ENCODE assay signal across 11 mouse cellular contexts in the genomic region with DNA sequence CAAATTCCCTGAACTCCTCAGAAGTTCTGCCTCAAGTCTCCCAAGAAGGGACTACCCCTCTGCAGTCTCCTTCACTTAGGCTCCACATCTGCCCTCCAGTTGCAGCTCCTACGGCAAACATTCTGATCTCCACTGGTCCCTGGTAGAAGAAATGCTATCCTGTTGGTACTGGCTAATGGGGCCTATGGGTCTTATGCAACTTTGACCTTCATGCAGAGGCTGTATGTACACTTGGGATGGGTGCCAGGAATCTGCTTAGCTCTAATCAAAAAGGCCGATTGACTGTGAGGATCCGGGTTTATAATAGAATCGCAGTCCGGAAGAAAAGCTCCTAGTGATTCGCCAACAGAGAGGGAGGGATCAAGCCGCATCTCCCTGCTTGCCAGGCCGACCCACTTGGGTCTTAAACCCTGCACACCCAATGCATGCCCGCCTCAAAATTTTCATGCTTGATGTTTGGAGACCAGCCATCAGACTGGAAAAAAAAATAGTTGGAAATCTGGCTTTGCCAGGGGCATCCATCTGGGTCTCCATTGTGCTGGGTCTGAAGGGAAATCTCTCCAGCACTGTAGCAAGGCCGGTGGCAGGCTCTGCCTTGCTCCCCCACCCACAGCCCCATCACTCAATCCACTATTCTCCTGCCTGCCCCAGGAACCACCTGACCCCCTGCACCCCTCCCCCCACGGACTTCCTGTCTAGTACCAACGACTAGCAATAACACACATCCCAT. TPM values are rescaled to one million over a fixed set of nuclear protein-coding genes. Genes with fewer than 3 reads are reported as not detected.
DNase-seq lines count a peak whose midpoint lies in the region; ATAC-seq and TF ChIP-seq lines count a peak whose summit lies in the region.
"Had no signal": no experiment of that assay in that cellular context is flagged by ENCODE, and none has a peak within 500 bp of the region (broad histone marks: within the 10 kb centered on the region; RNA-seq: fewer than 3 reads in every experiment).

No protein-coding gene starts in this region.

- no peak overlapping the region for H3K4me2 ChIP-seq in liver, embryonic 12.5 days
- no peak overlapping the region for H3K4me2 ChIP-seq in forebrain, embryonic 15.5 days (replicated peaks)
- H3K4me2 ChIP-seq in liver, postnatal 0 days (ENCODE audit: low read depth, low read length), result no peak overlapping the region

- no peak overlapping the region for H3K27ac ChIP-seq in liver, adult 2 months (replicated peaks; ENCODE audit: insufficient read depth, low read depth, low read length)
- no peak overlapping the region for H3K27ac ChIP-seq in liver, embryonic 12.5 days
- H3K27ac ChIP-seq in forebrain, embryonic 15.5 days (replicated peaks), result peak overlapping the region; percentile 73
- no peak overlapping the region for H3K27ac ChIP-seq in liver, postnatal 0 days (ENCODE audit: low read depth)

- no peak for ATAC-seq in liver, embryonic 12.5 days
- peak; percentile 50 for ATAC-seq in forebrain, embryonic 15.5 days (replicated peaks)
- peak; percentile 77 for ATAC-seq in liver, postnatal 0 days
- ATAC-seq: intestine, postnatal 0 days had no signal

- TF ChIP-seq CTCF in liver, adult 2 months (IDR thresholded peaks at IDR 0.05; ENCODE audit: low read depth, low read length), result no peak
- TF ChIP-seq CTCF in liver, postnatal 0 days (IDR thresholded peaks at IDR 0.05; ENCODE audit: low read depth), result no peak

- no peak overlapping the region for H3K9ac ChIP-seq in liver, adult 2 months (ENCODE audit: low read depth, low read length)
- H3K9ac ChIP-seq in liver, embryonic 12.5 days, result no peak overlapping the region
- no peak overlapping the region for H3K9ac ChIP-seq in forebrain, embryonic 15.5 days (replicated peaks)
- H3K9ac ChIP-seq in liver, postnatal 0 days (replicated peaks), result no peak overlapping the region

- DNase-seq in liver, adult 2 months (ENCODE audit: extremely low read depth, low read depth, low spot score), result peak; percentile 44
- peak; percentile 11 for DNase-seq in NIH3T3 (ENCODE audit: low read depth)
- peak; percentile 41 for DNase-seq in liver, postnatal 0 days
- no peak for DNase-seq in gastrocnemius, postnatal 14 days
- no peak for DNase-seq in spleen, postnatal 10 days (ENCODE audit: low spot score in 2 of 2)
- DNase-seq: adrenal gland, postnatal 25 days; cerebellum, adult 11 months; right cerebral cortex, postnatal 14 days had no signal

- no peaks in the 10 kb centered on the region for H3K79me2 ChIP-seq in liver, adult 2 months (ENCODE audit: control insufficient read depth, insufficient read depth, low read length)

- no peak for TF ChIP-seq EP300 in liver, postnatal 0 days (IDR thresholded peaks at IDR 0.05; ENCODE audit: low read depth)

- H3K4me1 ChIP-seq in liver, adult 2 months (ENCODE audit: control insufficient read depth, insufficient read depth, low read length), result peaks cover 2% of the 10 kb centered on the region; the same call in 1 of the 2 replicates
- 0 out of 2 replicates have a peak, but pooled peaks cover 8% of the 10 kb centered on the region for H3K4me1 ChIP-seq in liver, embryonic 12.5 days
- peaks cover 43% of the 10 kb centered on the region for H3K4me1 ChIP-seq in forebrain, embryonic 15.5 days
- H3K4me1 ChIP-seq in liver, postnatal 0 days (ENCODE audit: insufficient read depth), result peaks cover 3% of the 10 kb centered on the region; the same call in 1 of the 2 replicates

- WGBS in liver, adult 2 months, result 26% methylated on average over 12 of the region's 12 CpGs
- 62% methylated on average over 12 of the region's 12 CpGs for WGBS in liver, embryonic 12.5 days (ENCODE audit: insufficient replicate concordance)
- WGBS in forebrain, embryonic 15.5 days, result 40% methylated on average over 12 of the region's 12 CpGs
- 58% methylated on average over 12 of the region's 12 CpGs for WGBS in liver, postnatal 0 days (ENCODE audit: insufficient replicate concordance)

- H3K27me3 ChIP-seq in liver, adult 2 months (ENCODE audit: control insufficient read depth, insufficient read depth, low read length), result no peaks in the 10 kb centered on the region
- no peaks in the 10 kb centered on the region for H3K27me3 ChIP-seq in liver, embryonic 12.5 days (replicated peaks)
- H3K27me3 ChIP-seq in forebrain, embryonic 15.5 days, result no peaks in the 10 kb centered on the region
- no peaks in the 10 kb centered on the region for H3K27me3 ChIP-seq in liver, postnatal 0 days (ENCODE audit: insufficient read depth, low read length)

- TF ChIP-seq POLR2A in liver, adult 2 months (IDR thresholded peaks at IDR 0.05; ENCODE audit: extremely low read depth, insufficient read depth, low read length), result no peak

- H3K36me3 ChIP-seq in liver, adult 2 months (ENCODE audit: control insufficient read depth, insufficient read depth, low read length), result no peaks in the 10 kb centered on the region
- no peaks in the 10 kb centered on the region for H3K36me3 ChIP-seq in liver, embryonic 12.5 days
- H3K36me3 ChIP-seq in forebrain, embryonic 15.5 days, result peaks cover 68% of the 10 kb centered on the region
- no peaks in the 10 kb centered on the region for H3K36me3 ChIP-seq in liver, postnatal 0 days (replicated peaks; ENCODE audit: insufficient read depth, low read length)

- H3K9me3 ChIP-seq in liver, embryonic 12.5 days (replicated peaks), result no peaks in the 10 kb centered on the region
- H3K9me3 ChIP-seq in forebrain, embryonic 15.5 days, result no peaks in the 10 kb centered on the region
- H3K9me3 ChIP-seq in liver, postnatal 0 days (ENCODE audit: low read length), result no peaks in the 10 kb centered on the region

- H3K4me3 ChIP-seq in liver, adult 2 months (ENCODE audit: insufficient read depth, low read depth, low read length), result no peak overlapping the region
- H3K4me3 ChIP-seq in liver, embryonic 12.5 days, result no peak overlapping the region
- H3K4me3 ChIP-seq in forebrain, embryonic 15.5 days, result no peak overlapping the region
- no peak overlapping the region for H3K4me3 ChIP-seq in liver, postnatal 0 days (ENCODE audit: low read depth, low read length)

- intact Hi-C loops in gastrocnemius, postnatal 14 days (cut with DNase I; ENCODE audit: low total_unique reads), result no loop called here

RNA-seq across cellular contexts. Expression of gene Dpysl5, which starts 38.4 kb away (rescaled TPM):
- not detected in 2 replicates for total RNA-seq in liver, adult 2 months (2014; rRNA removed)
- 0.06 TPM in 2 replicates for polyA plus RNA-seq in liver, adult 2 months (2012; rRNA removed)
- 0.20 and 0.36 TPM in 2 replicates for polyA plus RNA-seq in liver, embryonic 12.5 days (2016; fragmentation: Nextera tagmentation; extraction: Ambion mirVana)
- 216 and 226 TPM in 2 replicates for polyA plus RNA-seq in forebrain, embryonic 15.5 days (2015; fragmentation: Nextera tagmentation; extraction: Ambion mirVana)
- 0.05 TPM in 1 of 2 replicates, not detected in the other for polyA plus RNA-seq in liver, postnatal 0 days (2015; fragmentation: Nextera tagmentation; extraction: Ambion mirVana)
- 1 to 10 TPM; 1.6 to 2.0 TPM for total RNA-seq in gastrocnemius, postnatal 14 days (2021)

Comparison
In these comparisons a context has a peak if more than half of its experiments do, and no peak if none do; other contexts are left out.
1. DNase-seq: peak in liver, adult 2 months (single experiment), NIH3T3 (single experiment) and liver, postnatal 0 days (single experiment); none in gastrocnemius, postnatal 14 days (single experiment) and spleen, postnatal 10 days (0 of 2).
2. RNA of gene Dpysl5, which starts 38.4 kb away (polyA plus RNA-seq): 216 to 226 TPM in forebrain, embryonic 15.5 days; 0.20 to 0.36 TPM in liver, embryonic 12.5 days, 0.06 TPM in liver, adult 2 months and 0.05 TPM in liver, postnatal 0 days; every median in the first group is over 100 times any median in the second.